Mouse (Mus musculus) B cell, adult 2 months (primary cell): ENCODE results near the gene Dock2.
A peak's percentile ranks its signal among the peaks of the same experiment; 100 is the strongest.

Source experiments
- DNase-seq, 2 experiments: peaks; one replicate each; pipeline ENCODE4 v3.0.0; 2022

The Dock2 gene

GRCm38 (mm10) chr11:34339693-34340092, 444.0 kb downstream of the Dock2 start:
- no peak for DNase-seq

DNA sequence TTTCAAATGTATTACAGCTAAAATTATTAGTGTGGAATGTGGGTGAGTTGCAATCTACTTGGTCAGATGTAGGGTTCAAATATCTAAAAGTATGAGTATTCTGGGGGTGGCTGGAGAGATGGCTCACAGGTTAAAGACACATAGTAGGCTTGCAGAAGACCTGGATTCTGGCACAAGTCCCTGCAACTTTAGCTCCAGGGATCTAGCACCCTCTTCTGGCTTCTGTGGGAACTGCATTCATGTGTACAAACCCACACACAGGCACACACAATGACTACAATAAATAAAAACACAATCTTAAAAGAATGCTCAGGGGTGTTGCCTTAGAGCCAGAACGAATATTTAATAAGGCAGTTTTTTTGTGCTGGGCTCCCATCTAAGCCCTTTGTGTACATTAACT, 445.8 kb downstream of the Dock2 start:
- DNase-seq, result no peak

GRCm38 (mm10) chr11:34332344-34333031, 451.2 kb downstream of the Dock2 start:
- no peak for DNase-seq

DNA sequence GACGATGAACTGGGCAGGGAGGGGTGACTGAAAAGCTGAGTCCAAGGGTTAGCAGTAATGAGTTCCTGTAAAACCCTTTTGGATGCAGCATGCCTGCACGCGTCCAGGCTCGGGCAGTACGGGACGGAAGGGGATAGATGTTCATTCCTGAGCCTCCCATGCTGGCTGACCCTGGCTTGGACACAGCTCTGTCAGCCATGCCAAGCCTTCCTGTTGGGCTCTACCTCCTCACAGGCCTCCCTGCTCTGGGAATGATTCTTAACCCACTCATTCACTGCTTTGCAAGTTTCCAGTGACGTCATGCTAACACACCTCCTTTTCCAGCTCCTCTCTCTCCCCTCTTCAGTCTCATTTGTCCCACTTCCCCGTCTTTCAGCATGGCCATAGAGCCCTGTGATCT, 460.0 kb downstream of the Dock2 start:
- DNase-seq, result no peak

GRCm38 (mm10) chr11:34319282-34319681, 464.4 kb downstream of the Dock2 start:
- no peak for DNase-seq

GRCm38 (mm10) chr11:34317001-34317400, 466.7 kb downstream of the Dock2 start:
- no peak for DNase-seq

GRCm38 (mm10) chr11:34316176-34316575, 467.5 kb downstream of the Dock2 start:
- DNase-seq, result no peak

- DNase-seq, result no peak
Observed at GRCm38 (mm10) chr11:34315383-34315782, 468.3 kb downstream of the Dock2 start.

- DNase-seq, result peak in 1 of 2 experiments; percentile 8
Observed at GRCm38 (mm10) chr11:34314534-34315379, 468.9 kb downstream of the Dock2 start, which contains the start of gene Fam196b. Fam196b (plus strand) TSS chr11:34314822.

- no peak for DNase-seq
Observed at GRCm38 (mm10) chr11:34312208-34312607, 471.5 kb downstream of the Dock2 start.

- no peak for DNase-seq
Observed at GRCm38 (mm10) chr11:34311717-34312116, 472.0 kb downstream of the Dock2 start.

- no peak for DNase-seq
Observed at GRCm38 (mm10) chr11:34309360-34309759, 474.3 kb downstream of the Dock2 start.

DNA sequence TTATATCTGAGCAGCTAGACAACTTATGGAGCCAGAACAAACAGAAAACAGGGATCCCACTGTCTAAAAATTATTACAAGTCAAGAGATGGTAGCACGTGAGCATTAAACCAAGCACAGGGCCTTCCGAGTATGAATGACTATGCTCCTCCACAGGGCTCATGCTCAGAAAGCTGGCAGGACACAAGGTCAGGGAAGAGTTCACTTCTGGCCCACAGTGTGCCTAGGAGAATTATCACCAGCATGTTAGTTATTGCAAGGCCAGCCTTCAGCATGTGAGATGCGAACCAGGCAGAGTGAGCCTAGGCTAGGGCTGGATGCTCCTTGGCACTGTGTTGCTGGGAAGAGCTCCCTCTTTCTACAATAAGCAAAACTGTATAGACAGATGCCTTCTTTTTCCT, 475.0 kb downstream of the Dock2 start:
- no peak for DNase-seq

DNA sequence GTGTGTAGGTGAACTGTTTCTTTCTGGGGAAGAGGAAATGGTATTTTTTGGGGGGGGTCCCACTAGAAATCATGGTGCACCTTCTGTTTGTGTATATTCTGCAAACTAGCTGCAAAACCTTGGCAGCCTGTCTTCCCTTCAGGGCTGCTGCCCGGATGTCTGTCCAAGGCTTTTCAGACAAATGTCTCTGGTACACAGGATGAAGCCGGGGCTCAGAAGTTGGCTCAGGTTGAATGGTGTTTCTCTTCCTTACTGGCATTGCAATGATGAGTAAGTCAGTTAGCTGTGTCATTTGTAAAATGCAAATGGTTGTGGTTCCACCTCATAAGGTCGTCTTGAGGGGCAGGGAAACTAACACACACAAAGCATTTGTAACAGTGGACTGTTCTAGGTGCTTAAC, 477.5 kb downstream of the Dock2 start:
- no peak for DNase-seq

DNA sequence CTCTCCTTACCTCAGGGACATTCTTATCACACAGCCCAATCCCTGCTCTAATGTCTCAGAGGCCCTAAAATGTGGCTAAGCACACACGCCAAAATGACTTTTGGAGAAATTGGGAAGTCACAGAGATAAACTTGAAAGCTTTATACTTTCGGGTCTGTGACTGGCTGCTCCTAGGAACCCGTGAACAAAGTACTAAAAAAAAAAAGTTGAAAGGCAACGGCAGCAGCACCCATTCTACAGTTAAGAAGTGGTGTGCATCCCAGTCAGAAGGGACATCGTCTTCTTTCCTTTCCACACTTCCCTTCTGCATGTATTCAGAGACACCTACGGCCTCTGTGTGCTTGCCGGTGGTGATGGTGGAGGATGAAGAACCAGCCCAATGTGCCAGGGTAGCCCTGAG, 483.6 kb downstream of the Dock2 start:
- no peak for DNase-seq

DNA sequence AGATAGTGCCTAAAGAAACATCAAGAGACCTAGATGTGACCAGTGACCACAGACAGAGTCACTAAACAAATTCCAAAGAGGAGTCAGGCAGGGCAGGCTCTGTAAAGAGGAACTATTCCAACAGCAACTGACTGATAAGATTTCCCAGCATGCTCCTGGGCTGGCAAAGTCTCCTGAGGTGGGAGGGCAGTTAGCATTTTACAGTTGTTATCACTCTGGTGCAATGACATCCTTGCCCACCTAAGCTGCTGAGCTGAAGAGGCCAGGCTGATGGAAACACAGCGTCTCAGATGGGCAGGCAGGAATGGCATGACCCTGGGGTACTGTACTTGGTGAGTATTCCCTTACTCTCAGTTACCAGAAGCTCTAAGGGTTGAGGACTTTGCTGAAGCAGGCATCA, 484.1 kb downstream of the Dock2 start:
- DNase-seq, result no peak

DNA sequence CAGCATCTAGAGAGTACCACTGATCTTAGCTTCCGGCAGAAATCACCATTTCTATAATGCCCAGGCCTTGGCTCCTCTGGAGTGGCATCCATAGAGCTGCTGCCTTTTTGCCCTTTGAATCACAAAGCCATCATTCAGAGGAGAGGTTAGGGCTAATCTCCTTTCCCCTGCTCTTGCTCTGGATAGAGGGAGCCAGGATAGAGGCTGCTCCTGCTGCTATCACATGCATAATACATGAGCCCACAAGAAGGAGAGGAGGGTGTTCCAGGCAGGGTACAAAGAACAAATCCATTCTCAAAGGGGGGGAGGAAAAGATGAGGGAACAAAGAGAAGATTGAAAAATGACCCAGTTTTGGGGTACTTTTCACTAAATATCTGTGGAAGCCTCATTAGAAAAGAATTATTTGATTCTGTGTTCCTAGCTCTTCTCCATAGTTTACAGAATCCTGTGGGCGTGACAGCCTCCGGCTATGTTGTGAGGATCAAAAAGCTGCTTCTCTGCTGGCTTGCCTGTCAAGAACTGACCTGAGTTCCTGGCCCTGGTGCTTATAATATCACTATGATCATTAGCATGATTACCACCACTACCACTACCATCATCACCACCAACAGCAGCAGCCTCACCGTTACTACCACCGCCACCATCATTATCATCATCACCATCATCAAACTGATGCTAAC, 485.9 kb downstream of the Dock2 start:
- no peak for DNase-seq

DNA sequence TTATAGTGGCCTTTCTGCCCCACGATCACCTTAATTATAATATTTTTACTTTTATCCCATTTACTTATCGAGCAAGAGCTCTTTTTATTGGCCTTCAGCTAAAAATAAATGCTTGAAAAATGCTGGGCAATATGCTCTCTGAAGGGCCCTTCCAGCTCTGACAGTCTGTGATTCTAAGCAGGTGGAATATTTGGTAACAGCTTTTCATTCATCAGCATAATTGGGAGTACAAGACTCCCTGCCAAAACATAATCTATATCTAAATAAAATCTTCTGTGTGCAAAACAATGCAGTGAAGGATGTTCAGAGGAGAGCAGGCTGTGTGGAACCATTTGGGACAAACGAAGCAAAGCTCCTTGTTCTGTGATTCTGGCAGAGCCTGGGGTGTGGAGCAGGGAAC, 492.4 kb downstream of the Dock2 start:
- DNase-seq, result no peak

DNA sequence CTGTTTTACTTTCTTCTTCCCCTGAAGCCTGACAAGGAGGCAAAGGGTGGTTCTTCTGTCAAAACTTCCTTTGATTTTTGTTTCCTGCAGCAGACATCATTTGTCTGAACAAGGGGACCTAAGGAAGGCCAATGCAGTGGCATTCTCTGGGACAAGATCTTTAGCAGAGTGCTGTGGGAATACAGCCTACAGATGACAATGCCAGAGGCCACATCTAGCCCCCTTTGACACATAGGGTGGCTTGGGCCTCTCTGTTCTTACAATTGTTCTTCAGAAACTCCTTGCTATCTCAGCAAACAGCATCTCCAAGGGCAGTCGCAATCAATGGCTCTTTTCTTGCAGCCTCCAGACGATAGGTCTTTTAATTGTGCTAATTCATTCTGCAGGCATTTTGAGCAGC, 493.0 kb downstream of the Dock2 start:
- no peak for DNase-seq

DNA sequence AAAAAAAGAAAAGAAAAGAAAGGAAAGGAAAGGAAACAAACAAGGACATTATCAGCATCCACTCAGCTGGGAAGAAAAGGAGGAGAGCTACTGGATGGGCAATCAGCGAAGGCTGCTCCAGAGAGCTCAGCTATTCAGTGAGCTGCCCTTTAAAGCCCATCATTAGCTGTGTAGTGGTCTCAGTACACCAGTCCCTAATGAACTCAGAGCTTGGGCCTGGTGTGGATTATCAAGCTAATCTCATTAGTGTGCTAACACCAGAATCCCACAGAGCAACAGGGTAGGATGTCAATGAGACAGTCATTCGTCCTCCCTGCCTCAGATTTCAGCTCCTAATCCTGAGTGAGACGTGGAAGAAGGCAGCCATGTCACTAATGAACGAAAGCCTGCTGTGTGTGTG, 493.4 kb downstream of the Dock2 start:
- DNase-seq, result no peak

DNA sequence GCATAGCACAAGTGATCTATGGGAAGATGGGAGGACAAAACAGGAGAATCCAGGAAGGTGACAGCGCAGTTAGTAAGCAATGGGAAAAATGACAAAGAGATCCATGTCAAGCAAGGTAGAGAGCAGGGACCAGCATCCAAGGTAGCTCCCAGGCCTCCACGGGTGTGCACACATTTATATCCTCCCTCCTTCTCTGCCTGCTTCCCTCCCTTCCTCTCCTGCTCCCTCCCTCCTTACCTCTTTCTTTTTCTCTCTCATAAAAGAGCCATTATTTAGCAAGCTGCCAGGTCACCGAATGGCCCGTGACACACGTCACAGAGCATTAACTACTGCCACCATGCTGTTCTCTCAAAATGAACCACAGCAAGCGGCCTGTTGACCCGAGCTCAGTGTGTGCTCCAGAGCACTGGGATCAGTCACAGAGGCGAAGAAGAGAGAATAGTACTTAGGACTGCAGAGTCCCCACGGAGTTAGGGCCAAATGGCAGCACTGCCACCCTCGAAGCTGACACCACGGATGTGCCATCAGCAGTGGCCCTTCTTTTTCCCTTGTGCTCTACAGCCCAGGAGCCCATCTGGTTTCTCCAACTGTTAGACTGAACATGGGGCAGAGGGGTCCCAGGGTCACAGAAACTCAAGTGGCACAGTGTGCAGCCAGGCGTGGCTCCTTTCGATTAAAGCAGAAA, 499.4 kb downstream of the Dock2 start:
- no peak for DNase-seq

DNA sequence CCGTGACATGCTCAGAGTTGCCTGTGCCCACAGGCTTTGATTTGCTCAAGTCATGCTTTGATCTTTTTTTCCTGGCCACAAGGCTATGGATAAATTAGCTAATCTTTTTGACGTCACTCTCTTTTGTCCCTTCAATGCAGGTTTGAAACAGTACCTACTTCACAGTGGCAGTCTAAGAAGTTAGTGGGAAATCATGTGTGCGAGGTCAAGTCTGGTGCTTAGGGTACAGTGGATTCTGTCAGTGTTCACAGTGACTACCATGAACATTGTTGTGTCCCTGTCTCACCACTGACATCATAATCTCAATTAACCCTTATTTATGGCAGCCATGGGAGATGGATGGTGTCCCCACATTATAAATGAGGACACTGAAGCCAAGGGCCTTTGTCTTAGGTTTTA, 506.6 kb downstream of the Dock2 start:
- no peak for DNase-seq

DNA sequence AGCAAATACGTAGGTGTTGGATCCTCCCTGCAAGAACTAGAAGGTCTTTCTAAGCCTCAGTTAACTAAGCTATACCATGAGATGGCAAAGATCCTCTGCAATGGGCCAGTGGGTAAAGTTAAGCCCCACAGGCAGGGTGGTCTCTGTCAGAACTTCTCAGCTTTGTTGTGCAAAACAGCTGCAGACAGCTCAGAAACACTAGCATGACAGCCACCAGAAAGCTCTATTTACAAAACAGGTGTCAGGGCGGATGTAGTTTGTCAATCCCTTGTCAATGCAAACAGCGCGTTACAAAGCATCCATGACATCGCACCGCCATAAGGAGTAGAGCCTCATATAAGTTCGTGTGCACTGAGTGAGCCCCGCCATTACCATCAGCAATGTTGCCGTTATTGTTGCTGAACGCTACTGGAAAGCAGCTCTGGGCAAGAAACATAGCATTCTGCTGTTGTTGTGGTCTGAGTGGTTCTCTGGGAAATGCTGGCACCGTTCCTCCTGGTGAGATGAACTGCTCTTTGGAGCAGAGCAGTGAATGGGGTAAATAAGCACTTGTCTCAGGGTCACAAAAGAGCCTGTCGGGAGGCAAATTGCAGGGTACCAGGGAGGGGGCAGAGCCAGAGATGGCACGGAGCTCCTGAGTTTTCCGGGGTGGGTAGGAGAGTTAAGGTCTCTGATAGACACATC, 507.2 kb downstream of the Dock2 start:
- no peak for DNase-seq
